Mouse (Mus musculus) heart, adult 2 months (tissue): Measurements from ENCODE around the gene Zfp146.
A peak's percentile ranks its signal among the peaks of the same experiment; 100 is the strongest.

ENCODE experiments used
- CTCF ChIP-seq: fragments of 200-600 bp; IDR thresholded peaks from 2 replicates; pipeline ENCODE4 v1.8.1; 2022; ENCODE audit warnings: antibody characterized with exemption, mild to moderate bottlenecking, moderate library complexity
- POLR2A ChIP-seq: fragments of 200-500 bp; IDR thresholded peaks from 2 replicates; pipeline ENCODE4 v1.6.1; 2011; ENCODE audit warnings: mild to moderate bottlenecking, low read depth, low read length, control low read depth; ENCODE audit not compliant: insufficient read depth

DNA sequence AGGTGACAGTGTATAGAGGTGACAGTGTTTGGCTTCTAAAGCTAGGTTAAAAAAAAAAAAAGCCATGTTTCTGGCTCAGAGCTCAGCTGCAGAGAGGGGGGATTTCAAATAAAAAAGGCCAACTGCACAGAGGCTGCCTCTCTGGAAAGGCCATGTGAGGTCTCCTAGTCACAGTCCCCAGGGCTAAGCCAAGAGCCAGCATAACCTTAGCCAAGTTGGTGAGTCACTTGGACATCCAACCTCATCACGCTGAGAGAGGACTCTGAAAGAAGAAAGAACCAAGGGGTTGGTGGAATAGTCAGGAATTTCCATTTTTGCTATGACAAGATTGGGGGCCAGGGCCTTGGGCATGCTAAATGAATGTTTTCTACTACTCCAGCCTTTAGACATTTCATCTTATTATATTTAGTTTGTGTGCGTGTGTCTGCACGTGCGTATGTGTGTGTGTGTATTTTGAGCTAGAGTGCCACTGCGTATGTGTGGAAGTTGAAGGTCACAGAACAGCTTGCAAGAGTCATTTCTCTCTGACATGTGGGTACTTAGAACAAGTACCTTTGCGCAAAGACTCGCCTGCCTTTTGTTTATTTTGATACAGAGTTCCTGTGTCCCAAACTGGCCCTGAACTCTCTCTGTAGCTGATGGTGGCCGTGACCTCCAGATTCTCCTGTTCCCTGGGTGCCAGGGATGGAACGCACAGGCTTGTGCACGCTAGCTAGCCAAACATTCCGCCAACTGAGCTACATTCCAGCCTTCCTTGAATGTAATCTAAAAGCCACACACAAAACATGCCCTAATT is 33.5 kb upstream of the Zfp146 start:
- no peak for TF ChIP-seq CTCF
- peak; percentile 14; the same call in 1 of the 2 replicates for TF ChIP-seq POLR2A
